Mouse (Mus musculus): ENCODE results near the gene Ercc6.

GRCm38 (mm10) chr14:32536763-32537162 is 23.4 kb downstream of the Ercc6 start:
- TF ChIP-seq CTCF (IDR thresholded peaks at IDR 0.05; ENCODE audit: insufficient read depth, low read depth, low read length): no peak
- no peak for TF ChIP-seq POLR2A (IDR thresholded peaks at IDR 0.05; ENCODE audit: insufficient read depth, low read depth, low read length)

All from olfactory bulb, adult 2 months (tissue).